Mouse (Mus musculus) lung, postnatal 4 days (tissue): Measurements from ENCODE around the gene Socs3.

Experiments used
- DNase-seq, 2 experiments: peaks; one replicate each; pipeline ENCODE4 v3.0.0; 2021

The Socs3 gene

GRCm38 (mm10) chr11:117918541-117918940, 51.3 kb downstream of the Socs3 start:
- DNase-seq, result no peak
